Mouse (Mus musculus) megakaryocyte, embryonic 14.5 days (primary cell): Measurements from ENCODE around the gene Mrps21.

Experiments used
- FLI1 ChIP-seq: IDR thresholded peaks from 2 replicates; pipeline ENCODE4 v1.6.1; 2012; ENCODE audit warnings: low read length, inconsistent platforms, mixed read lengths
- GATA1 ChIP-seq: IDR thresholded peaks from 3 replicates; pipeline ENCODE4 v1.6.1; 2012; ENCODE audit warnings: mixed read lengths, low read length, inconsistent platforms, borderline replicate concordance

DNA sequence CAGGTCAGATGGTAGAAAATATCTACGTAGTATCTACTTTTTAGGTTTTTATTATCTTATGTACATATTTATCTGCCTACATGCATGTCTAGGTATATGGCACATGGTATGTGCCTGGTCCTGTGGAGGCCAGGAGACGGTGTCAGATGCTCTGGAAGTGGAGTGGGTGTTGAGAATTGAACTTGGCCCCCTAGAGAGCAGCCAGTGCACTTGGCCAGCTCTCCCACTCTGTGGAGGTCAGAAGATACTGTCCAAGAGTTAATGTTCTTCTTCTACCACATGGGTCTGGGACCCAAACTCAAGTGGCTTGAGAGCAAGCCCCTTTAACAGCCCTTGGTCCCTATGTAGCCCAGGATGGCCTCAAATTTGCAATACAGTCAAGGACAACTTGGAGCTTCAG lies 3.9 kb downstream of the Mrps21 start:
- TF ChIP-seq GATA1: no peak
- no peak for TF ChIP-seq FLI1
